31 mouse cellular contexts compared by ENCODE assay signal in the genomic region with DNA sequence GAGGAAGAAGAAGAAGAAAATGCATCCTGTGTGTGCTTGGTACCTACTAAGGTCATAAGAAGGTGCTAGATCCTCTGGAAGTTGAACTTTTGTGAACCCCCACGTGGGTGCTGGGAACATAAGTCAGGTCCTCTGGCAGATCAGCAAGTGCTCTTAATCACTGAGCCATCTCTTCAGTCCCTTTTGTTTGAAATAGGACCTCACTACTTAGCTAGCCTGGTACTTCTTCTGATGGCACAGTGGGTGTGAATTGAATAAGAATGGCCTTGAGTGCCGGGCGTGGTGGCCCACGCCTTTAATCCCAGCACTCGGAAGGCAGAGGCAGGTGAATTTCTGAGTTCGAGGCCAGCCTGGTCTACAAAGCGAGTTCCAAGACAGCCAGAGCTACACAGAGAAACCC. TPM values are rescaled to one million over a fixed set of nuclear protein-coding genes. Genes with fewer than 3 reads are reported as not detected.
DNase-seq lines count a peak whose midpoint lies in the region; ATAC-seq and TF ChIP-seq lines count a peak whose summit lies in the region.
"Had no signal": no experiment of that assay in that cellular context is flagged by ENCODE, and none has a peak within 500 bp of the region (broad histone marks: within the 10 kb centered on the region; RNA-seq: fewer than 3 reads in every experiment).

No protein-coding gene starts in this region.

- H3K4me1 ChIP-seq in ES-Bruce4 (ENCODE audit: control insufficient read depth, insufficient read depth, low read length) (peaks cover 2% of the 10 kb centered on the region), ES-E14 (ENCODE audit: control insufficient read depth in 2 of 2, insufficient read depth in 2 of 2, low read length in 2 of 2, poor library complexity in 1 of 2) (peaks cover 0 to 22% of the 10 kb centered on the region in 2 experiments; a peak in 2 of 4 replicates)
- no peaks in the 10 kb centered on the region for H3K4me1 ChIP-seq in kidney, embryonic 15.5 days
- H3K4me1 ChIP-seq: embryonic facial prominence, embryonic 13.5 days; embryonic facial prominence, embryonic 15.5 days; forebrain, embryonic 10.5 days; forebrain, embryonic 12.5 days had no signal

- H3K4me3 ChIP-seq in ES-Bruce4 (ENCODE audit: low read depth, low read length) = no peak overlapping the region
- no peak overlapping the region for H3K4me3 ChIP-seq in ES-E14 (ENCODE audit: insufficient read depth in 1 of 2, low read depth in 1 of 2, low read length in 2 of 2, poor library complexity in 1 of 2, severe bottlenecking in 1 of 2)
- no peak overlapping the region for H3K4me3 ChIP-seq in kidney, embryonic 15.5 days (replicated peaks)
- H3K4me3 ChIP-seq: embryonic facial prominence, embryonic 13.5 days; embryonic facial prominence, embryonic 15.5 days; erythroblast, embryonic 14.5 days; forebrain, embryonic 10.5 days; forebrain, embryonic 12.5 days had no signal

- H3K9ac ChIP-seq in ES-Bruce4 (ENCODE audit: low read depth, poor library complexity, severe bottlenecking) = no peak overlapping the region
- no peak overlapping the region for H3K9ac ChIP-seq in ES-E14 (ENCODE audit: insufficient read depth, low read depth, low read length, poor library complexity, severe bottlenecking)
- no peak overlapping the region for H3K9ac ChIP-seq in kidney, embryonic 15.5 days
- H3K9ac ChIP-seq: embryonic facial prominence, embryonic 13.5 days; embryonic facial prominence, embryonic 15.5 days; forebrain, embryonic 12.5 days had no signal

- WGBS in kidney, embryonic 15.5 days = 91% methylated on average over 7 of the region's 7 CpGs

- TF ChIP-seq POLR2A in ES-Bruce4 (IDR thresholded peaks at IDR 0.05; ENCODE audit: insufficient read depth, low read length) = no peak

- TF ChIP-seq CTCF in ES-Bruce4 (IDR thresholded peaks at IDR 0.05; ENCODE audit: low read depth, low read length) = no peak

- in situ Hi-C loops in ES-E14 (cut with MboI; ENCODE audit: low sequenced_read_pairs in 2 of 2, unreplicated experiment in 2 of 2) = no loop called here

- H3K9me3 ChIP-seq in ES-Bruce4 (replicated peaks; ENCODE audit: control insufficient read depth, insufficient read depth, low read length, poor library complexity, severe bottlenecking) = no peaks in the 10 kb centered on the region
- no peaks in the 10 kb centered on the region for H3K9me3 ChIP-seq in ES-E14 (ENCODE audit: control insufficient read depth, insufficient read depth, low read depth, low read length)
- no peaks in the 10 kb centered on the region for H3K9me3 ChIP-seq in kidney, embryonic 15.5 days (replicated peaks)
- H3K9me3 ChIP-seq: embryonic facial prominence, embryonic 13.5 days; embryonic facial prominence, embryonic 15.5 days; forebrain, embryonic 10.5 days; forebrain, embryonic 12.5 days had no signal

- no peaks in the 10 kb centered on the region for H3K27me3 ChIP-seq in ES-Bruce4 (ENCODE audit: control insufficient read depth, insufficient read depth, low read length, poor library complexity, severe bottlenecking)
- no peaks in the 10 kb centered on the region for H3K27me3 ChIP-seq in kidney, embryonic 15.5 days
- H3K27me3 ChIP-seq: CH12.LX; embryonic facial prominence, embryonic 13.5 days; embryonic facial prominence, embryonic 15.5 days; forebrain, embryonic 12.5 days; Patski had no signal

- H3K27ac ChIP-seq in ES-Bruce4 (ENCODE audit: insufficient read depth, low read length) (no peak overlapping the region), ES-E14 (ENCODE audit: insufficient read depth, low read depth, low read length, poor library complexity, severe bottlenecking) (no peak overlapping the region; the same call in 1 of the 2 replicates)
- H3K27ac ChIP-seq in kidney, embryonic 15.5 days = no peak overlapping the region
- H3K27ac ChIP-seq: embryonic facial prominence, embryonic 13.5 days; embryonic facial prominence, embryonic 15.5 days; forebrain, embryonic 10.5 days; forebrain, embryonic 12.5 days had no signal

- no peak for ATAC-seq in kidney, embryonic 15.5 days (replicated peaks; ENCODE audit: low FRiP score)
- ATAC-seq: CD4-positive, CD25-positive, alpha-beta regulatory T cell, adult 4 months; forebrain, embryonic 14.5 days; forebrain, embryonic 16.5 days; Patski had no signal

- H3K36me3 ChIP-seq in ES-Bruce4 (ENCODE audit: control insufficient read depth, insufficient read depth, low read length, poor library complexity, severe bottlenecking) (peaks cover 31% of the 10 kb centered on the region), ES-E14 (ENCODE audit: control insufficient read depth, insufficient read depth, low read length, poor library complexity, severe bottlenecking) (peaks cover 59% of the 10 kb centered on the region)
- H3K36me3 ChIP-seq in kidney, embryonic 15.5 days = peaks cover 44% of the 10 kb centered on the region

- DNase-seq in ES-E14 (ENCODE audit: low read depth, low spot score) = peak; percentile 83
- DNase-seq in WW6 (ENCODE audit: low read depth, low spot score) = peak; percentile 77
- no peak for DNase-seq in spleen, adult 18-20 months
- no peak for DNase-seq in Muller cell, postnatal 12 days (ENCODE audit: inconsistent ontology term)
- DNase-seq: adrenal gland, adult 2 months; adrenal gland, postnatal 10 days; adrenal gland, postnatal 25 days; B cell, adult 2 months; cerebellum, adult 11 months; cerebellum, adult 18-20 months; cerebellum, adult 8-10 months; cerebellum, adult 9-11 months; cerebellum, postnatal 14 days; cerebellum, postnatal 36 days; embryo, embryonic 11 days had no signal

- peak; percentile 55; the same call in 1 of the 2 replicates for TF ChIP-seq EP300 in ES-Bruce4 (IDR thresholded peaks at IDR 0.05; ENCODE audit: insufficient read depth, low read depth, low read length)

- H3K4me2 ChIP-seq in kidney, embryonic 15.5 days = no peak overlapping the region
- H3K4me2 ChIP-seq: embryonic facial prominence, embryonic 13.5 days; embryonic facial prominence, embryonic 15.5 days; forebrain, embryonic 12.5 days had no signal

TF ChIP-seq in ES-E14, 5 proteins besides CTCF, POLR2A, EP300 and RAD21:
- no peak for TF ChIP-seq HCFC1 (IDR thresholded peaks at IDR 0.05; ENCODE audit: borderline replicate concordance, insufficient read depth, low read length)
- peak; percentile 52; the same call in 1 of the 2 replicates for TF ChIP-seq MAFK (IDR thresholded peaks at IDR 0.05; ENCODE audit: insufficient read depth, low read depth, low read length)

RNA-seq across cellular contexts. Expression of a gene that starts 14.0 kb away (rescaled TPM):
- polyA plus RNA-seq in ES-Bruce4 (2011; ENCODE audit: insufficient read depth, insufficient read length, low read depth, missing spikeins) = 0.60 and 0.84 TPM in 2 replicates
- 1.2 and 2.7 TPM in 2 replicates for total RNA-seq in ES-E14 (2012; rRNA removed)
- polyA plus RNA-seq in kidney, embryonic 15.5 days (2015; fragmentation: Nextera tagmentation; extraction: Ambion mirVana) = 0.59 and 0.61 TPM in 2 replicates
- total RNA-seq: adrenal gland, adult 2 months; common myeloid progenitor, adult 5-6 weeks had no signal
- polyA plus RNA-seq: erythroblast, embryonic 14.5 days had no signal

RNA-seq across cellular contexts. Expression of a gene that starts 14.3 kb away (rescaled TPM):
- 26.2 and 27.0 TPM in 2 replicates for polyA plus RNA-seq in ES-Bruce4 (2011; ENCODE audit: insufficient read depth, insufficient read length, low read depth, missing spikeins)
- 21.6 and 30.5 TPM in 2 replicates for total RNA-seq in ES-E14 (2012; rRNA removed)
- 8.6 and 9.9 TPM in 2 replicates for polyA plus RNA-seq in kidney, embryonic 15.5 days (2015; fragmentation: Nextera tagmentation; extraction: Ambion mirVana)

RNA-seq across cellular contexts. Expression of a gene that starts 25.6 kb away (rescaled TPM):
- 49.4 and 52.2 TPM in 2 replicates for polyA plus RNA-seq in ES-Bruce4 (2011; ENCODE audit: insufficient read depth, insufficient read length, low read depth, missing spikeins)
- total RNA-seq in ES-E14 (2012; rRNA removed) = 4.4 and 5.4 TPM in 2 replicates
- polyA plus RNA-seq in kidney, embryonic 15.5 days (2015; fragmentation: Nextera tagmentation; extraction: Ambion mirVana) = 33.3 and 36.5 TPM in 2 replicates
- total RNA-seq: CH12.LX; common myeloid progenitor, adult 5-6 weeks; MEL had no signal
- polyA plus RNA-seq: erythroblast, embryonic 14.5 days had no signal

RNA-seq across cellular contexts. Expression of a gene that starts 30.4 kb away (rescaled TPM):
- polyA plus RNA-seq in ES-Bruce4 (2011; ENCODE audit: insufficient read depth, insufficient read length, low read depth, missing spikeins) = not detected in 2 replicates
- not detected in 2 replicates for total RNA-seq in ES-E14 (2012; rRNA removed)
- polyA plus RNA-seq in kidney, embryonic 15.5 days (2015; fragmentation: Nextera tagmentation; extraction: Ambion mirVana) = not detected in 2 replicates
- total RNA-seq: adrenal gland, adult 2 months; adrenal gland, postnatal 10 days; adrenal gland, postnatal 25 days; adrenal gland, postnatal 4 days; common myeloid progenitor, adult 5-6 weeks; MEL had no signal
- polyA plus RNA-seq: adrenal gland, adult 2 months; CD4-positive, CD25-positive, alpha-beta regulatory T cell, adult 4 months; embryonic facial prominence, embryonic 11.5 days; erythroblast, embryonic 14.5 days; forebrain, embryonic 10.5 days; forebrain, embryonic 12.5 days; forebrain, embryonic 14.5 days; forebrain, embryonic 16.5 days; Patski had no signal

RNA-seq across cellular contexts. Expression of a gene that starts 33.9 kb away (rescaled TPM):
- 86.6 and 90.0 TPM in 2 replicates for polyA plus RNA-seq in ES-Bruce4 (2011; ENCODE audit: insufficient read depth, insufficient read length, low read depth, missing spikeins)
- 158 and 173 TPM in 2 replicates for total RNA-seq in ES-E14 (2012; rRNA removed)
- 174 and 190 TPM in 2 replicates for polyA plus RNA-seq in kidney, embryonic 15.5 days (2015; fragmentation: Nextera tagmentation; extraction: Ambion mirVana)

Comparison
In these comparisons a context has a peak if more than half of its experiments do, and no peak if none do; other contexts are left out.
1. DNase-seq: peak in ES-E14 (single experiment) and WW6 (single experiment); none in spleen, adult 18-20 months (0 of 2) and Muller cell, postnatal 12 days (single experiment).